Mouse (Mus musculus) cerebellum, postnatal 10 days (tissue): ENCODE data around the gene Itpka.
A peak's percentile ranks its signal among the peaks of the same experiment; 100 is the strongest.

ENCODE experiments used
- DNase-seq, 2 experiments: peaks; one replicate each; pipeline ENCODE4 v3.0.0; 2021; ENCODE audit warnings: mixed read lengths in 2 of 2

Itpka gene

DNA sequence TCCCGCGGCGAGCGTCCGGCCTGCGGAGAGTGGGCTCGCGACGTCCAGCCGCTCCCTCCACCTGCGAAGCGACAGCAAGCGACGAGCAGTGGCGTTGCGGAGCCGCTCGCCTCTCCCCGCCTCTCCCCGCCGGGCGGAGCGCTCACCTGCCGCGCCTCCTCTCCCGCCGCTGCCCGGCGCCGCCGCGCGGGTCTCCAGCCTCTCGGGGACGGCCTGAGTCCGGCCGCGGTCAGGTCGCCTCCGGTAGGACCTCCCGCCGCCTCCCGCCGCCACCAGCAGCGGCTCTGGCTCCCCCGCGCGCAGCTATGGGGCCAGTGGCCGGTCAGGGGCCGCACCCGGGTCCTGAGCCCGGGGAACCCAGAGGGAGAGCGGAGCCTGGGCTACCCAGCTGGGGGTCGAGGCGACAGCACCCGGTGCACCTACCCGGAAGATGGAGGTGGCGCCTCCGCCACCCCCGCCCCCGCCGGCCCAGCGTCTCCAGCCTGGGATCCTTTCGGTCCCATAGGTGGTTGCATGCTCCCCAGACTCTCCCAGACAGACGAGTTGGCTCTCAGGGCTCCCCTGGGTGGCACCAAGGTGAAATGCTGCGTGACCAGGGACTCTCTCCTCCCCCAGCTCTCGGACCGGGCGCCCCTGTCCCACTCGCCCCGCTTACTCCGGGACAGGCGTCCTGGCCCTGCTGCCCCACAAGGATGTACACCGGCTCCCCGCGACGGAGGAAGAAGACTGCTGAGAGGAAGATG is 16.1 kb downstream of the Itpka start:
- DNase-seq: peak; percentile 42 to 45

DNA sequence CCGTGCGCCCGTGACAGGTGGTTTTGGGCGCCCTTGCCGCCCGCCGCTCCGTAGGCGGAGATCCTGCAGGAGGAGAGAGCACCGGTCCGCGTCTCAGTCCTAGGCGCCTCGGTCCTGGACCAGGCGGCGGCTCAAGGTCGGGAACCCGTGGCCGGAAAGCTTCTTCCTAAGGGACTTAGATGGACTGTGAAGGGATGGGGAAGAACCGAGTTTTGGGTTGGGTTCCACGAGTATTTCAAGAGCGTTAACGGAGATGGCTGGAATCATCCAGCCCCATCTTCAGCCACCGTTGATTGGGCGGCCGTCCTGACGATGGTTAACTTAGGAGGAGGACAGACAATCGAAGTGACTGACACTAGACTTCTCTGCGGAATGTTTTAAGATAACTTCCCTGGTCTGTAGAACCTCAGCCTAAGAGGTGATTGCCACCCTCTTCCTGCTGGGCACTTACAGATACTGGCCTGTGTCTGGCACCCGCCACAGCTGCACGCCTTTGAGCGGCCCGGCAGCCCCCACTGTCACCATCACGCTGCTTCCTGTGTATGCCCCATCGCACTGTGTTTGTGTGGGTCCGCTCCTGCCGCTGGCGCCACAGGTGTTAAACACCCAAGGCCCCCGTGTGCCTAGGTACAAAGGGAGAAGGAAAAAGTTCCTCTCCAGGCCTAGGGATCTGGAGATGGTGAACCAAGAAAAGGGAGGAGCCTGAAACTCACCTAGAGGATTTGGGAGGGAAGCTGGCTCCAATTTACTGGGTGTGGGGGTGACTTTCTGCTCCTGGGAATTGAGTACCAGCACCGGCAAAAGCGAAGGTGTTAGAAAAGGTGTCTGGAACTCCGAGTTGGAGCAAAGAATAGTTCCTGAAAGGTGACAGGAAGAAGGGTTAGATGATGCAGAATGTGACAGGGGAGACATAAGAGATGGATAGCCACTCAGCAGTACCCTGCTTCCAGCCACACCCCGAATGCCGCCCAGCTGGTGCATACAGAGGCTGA is 17.0 kb downstream of the Itpka start:
- no peak for DNase-seq

DNA sequence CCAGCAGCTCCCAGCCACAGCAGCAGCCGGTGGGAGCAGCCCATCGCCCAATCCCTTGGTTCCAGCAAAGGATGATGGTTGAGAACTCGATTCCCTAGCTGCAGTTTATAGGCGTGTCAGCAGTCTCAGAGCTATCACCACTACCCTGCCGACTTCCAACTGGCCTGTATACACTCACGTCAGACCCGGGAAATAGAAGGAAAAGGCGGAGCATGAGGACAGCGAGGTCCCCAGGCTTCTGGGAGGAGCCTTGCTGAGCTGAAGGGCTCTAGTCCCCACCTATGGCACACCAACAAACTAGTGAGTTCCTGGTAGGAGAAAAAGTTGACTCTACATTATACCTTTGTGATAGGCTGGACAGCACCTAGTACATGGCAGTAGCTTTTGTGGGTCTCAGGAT is 18.1 kb downstream of the Itpka start, which contains the start of gene Ltk:
Gene Ltk, minus strand, starts transcription at position 181 of the 400 bp plus-strand sequence.
- DNase-seq: no peak

DNA sequence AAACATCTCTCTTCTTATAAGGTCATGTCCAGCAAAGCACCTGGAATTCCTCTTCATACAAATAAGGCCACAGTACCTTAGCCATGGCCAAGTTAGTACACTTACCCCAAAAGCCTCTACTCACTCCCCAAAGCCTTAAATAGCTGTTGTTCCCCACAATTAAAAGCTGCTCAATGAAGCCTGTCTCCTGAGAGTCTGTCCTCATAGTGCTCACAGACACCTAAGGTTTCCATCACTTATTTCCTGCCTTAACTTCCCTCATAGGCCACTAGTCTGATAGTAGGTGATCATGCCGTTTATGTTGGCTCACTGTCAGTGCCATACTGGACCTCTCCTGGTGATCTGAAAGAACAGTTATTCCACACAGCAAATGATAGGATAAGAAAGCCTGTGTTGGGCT is 20.1 kb downstream of the Itpka start:
- DNase-seq: no peak

DNA sequence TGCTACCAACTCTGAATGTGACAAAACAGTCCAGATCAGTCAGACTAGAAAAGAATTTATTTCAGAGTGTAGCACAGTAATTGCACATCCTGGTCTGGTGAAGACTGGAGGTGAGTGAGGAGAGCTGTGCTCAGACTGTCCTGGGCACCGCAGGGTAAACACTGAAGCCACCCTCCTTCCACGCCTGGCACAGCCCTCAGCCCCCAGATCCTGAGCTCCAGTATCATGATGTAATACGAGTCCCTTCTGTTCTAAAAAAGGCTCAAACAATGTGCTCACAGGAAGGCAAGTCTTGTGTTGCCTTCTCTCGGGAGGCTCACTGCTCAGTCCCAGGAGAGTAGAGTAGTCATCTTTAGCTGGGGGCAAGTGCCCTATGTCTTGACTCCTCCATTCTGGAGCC is 21.8 kb downstream of the Itpka start:
- no peak for DNase-seq

DNA sequence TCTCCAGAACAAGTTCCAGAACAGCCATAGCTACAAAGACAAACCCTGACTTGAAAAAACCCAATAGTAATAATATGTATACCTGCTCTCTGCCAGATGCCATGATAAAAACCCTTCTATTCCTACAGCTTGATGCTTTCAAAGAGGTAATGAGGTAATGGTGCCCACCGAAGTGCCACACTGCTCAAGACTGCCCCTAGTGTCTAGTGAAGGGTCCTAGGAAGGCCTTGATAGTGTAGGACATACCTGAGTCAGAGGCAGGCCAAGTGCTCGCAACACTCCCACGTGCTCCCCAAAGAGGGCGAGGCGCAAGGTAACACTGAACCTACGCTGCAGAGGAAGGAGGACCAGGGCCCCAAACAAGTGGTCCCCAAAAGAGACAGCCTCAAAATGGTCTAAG is 25.1 kb downstream of the Itpka start:
- DNase-seq: no peak

DNA sequence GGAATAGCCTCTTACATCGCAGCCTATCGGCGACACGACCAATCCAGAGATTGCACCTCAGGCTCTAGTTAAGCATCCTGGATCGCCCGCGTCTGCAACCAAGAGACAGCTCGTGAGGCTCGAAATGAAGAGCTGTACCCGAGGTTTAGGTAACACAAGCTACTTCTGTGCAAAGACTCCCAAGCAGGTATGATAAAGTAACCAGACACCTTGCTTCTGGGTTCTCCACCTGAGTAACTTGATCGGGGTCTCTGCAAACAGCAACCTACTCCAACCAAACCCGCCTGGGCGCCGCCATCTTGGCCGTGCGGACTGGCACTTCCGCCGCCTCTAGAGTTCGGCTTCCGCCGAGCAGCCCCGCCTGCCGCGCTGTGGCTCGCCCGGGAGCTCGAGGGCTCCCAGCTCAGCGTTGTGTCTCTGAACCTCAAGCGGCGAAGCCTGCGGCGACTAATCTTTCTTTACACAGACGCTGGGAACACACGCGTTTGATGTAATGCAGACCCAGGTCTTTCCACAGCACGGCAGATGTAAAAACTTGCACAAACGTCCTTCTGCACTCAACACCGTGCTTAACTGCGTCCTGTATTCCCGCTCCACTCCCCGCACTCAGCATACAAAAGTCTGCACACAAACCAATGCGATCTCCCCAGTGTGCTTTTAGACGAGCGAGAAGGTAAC is 45.2 kb downstream of the Itpka start, which contains the start of gene Rpap1:
Gene Rpap1, minus strand, starts transcription at position 332 of the 678 bp plus-strand sequence.
- peak; percentile 92 for DNase-seq

DNA sequence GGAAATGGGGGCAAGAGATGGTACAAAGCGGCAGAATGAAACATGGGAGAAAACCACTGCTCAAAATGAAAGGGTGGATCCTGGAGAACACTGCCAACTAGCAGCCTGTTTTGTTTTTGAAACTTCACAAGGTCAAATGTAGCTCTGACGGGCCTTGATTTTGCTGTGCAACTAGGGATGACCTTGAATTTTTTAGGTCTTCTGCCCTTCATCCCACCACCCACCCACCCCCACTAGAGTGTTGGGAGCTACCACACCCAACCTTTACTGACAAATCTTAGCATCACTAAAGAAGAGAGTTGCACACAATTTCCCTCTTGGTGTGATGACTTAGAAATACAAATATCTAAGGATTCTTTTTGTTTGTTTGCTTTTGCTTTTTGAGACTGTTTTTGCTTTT is 47.9 kb downstream of the Itpka start:
- no peak for DNase-seq

DNA sequence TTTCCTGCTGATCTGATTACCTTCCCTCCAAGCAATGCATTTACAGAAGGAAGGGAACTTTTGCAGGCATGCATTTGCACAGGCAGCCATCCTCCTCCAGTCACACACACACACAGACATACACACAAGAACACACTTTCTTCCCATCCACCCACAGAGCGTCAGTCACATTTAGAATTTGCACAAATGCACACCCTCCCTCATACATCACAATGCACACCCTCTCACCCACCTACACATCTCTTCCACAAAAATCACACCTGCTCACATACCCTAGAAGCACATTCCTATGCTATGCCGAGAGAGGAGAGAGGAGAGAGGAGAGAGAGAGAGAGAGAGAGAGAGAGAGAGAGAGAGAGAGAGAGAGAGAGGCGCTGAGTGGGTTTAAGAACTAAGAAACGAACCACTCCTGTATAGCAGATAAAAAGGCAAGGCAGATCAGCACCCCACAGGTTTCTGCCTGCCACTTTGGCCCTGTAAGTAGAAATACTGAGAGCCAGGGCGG is 55.2 kb downstream of the Itpka start, which contains the start of gene Tyro3:
Gene Tyro3, plus strand, starts transcription at position 455 of the 505 bp plus-strand sequence.
- no peak for DNase-seq

DNA sequence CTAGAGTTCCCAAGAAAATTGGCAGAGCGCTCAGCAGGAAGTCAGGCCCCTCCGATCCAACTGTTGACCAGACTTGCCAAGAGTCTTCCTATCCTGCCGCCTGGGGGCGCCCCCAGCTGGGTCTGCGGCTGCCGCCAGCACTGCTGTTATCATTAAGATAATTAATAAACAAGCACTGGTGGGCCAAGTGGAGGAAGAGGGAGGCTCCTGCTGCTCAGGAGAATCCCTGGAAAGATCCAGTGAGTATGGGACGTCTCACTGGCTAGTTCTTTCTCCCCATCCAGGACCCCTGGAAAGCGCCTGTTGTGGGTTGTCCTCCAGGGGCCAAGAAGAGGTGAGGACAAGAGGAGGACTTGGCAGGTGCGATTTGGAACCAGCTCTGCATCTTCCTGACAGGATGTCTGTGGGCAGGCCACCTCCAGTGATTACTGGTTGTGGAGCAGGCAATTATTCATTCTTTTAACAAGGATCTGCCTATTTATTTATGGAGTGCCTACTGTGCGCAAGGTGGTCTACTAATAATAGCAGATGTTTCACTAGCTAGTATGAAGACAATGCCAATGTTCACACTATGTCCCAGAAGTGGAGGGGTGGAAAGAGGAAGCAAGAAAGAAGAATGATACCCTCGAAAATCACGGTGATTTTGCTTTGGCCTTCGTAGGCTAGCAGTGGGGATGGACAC is 56.2 kb downstream of the Itpka start:
- DNase-seq: peak; percentile 83 to 89

DNA sequence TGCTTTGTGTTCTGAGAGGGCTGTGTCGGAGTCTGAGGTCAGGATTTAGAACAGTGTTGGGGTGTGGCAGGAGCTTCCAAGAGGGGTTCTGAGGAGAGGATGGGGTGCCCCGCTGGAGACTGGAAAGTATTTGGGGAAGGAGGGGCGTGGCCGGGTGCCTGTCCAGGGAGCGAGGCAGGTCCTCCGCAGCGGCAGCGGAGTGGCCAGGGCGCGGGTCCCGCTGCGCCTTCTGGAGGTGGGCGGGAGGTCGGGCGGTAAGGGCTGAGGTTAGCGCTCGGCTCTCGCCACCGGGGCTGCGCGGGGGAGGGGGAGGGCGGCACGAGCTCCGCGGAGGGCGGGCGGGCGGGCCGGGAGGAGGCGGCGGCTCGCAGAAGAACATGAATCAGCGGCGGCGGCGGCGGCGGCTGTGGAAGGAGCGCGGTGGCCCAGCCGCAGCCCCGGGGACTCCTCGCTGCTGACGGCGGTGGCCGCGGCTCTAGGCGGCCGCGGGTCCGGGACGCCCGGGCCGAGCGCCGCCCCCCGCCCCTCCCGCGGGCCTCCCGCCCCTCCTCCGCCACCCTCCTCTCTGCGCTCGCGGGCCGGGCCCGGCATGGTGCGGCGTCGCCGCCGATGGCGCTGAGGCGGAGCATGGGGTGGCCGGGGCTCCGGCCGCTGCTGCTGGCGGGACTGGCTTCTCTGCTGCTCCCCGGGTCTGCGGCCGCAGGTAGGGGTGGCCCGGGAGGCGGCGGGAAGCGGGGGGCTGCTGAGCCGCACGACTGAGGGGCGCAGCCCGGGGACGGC is 57.2 kb downstream of the Itpka start:
- DNase-seq: peak; percentile 74 to 79

DNA sequence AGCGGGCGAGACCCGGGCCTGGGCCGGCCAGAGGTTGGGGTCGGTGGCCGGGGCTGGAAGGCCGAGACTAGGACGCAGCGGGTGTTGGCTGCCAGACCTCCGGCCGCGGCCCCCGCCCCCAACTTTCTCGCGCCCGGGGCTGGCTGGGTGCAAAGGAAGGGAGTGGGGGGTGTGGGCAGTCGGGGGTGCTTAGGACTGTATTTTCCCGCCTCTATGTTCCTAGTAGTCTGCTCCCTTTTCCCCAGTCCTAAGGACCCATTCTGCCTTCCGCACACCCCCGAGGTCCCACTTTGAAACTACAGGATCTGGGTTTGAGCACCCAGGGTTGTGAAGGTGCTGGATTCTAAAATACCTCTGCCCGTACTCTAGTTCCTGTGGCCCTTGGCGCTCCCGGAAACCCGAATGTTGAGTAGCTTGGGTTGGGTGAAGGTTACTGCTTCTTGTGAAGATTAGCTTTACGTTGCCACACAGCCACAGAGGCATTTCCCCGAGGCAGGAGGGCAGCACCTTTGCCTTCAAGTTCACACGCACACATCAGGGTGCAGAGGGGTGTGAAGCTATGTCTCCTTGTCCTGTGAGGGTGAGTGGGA is 57.9 kb downstream of the Itpka start:
- peak; percentile 34 to 57 for DNase-seq
